Mouse (Mus musculus) adrenal gland, postnatal 0 days (tissue): ENCODE results near the gene Uckl1. TPM values are rescaled to one million over a fixed set of nuclear protein-coding genes. Genes with fewer than 3 reads are reported as not detected.

ENCODE experiments used
- microRNA-seq: library from miRNA; unstranded; fragments of <30 nt; microRNA quantifications from one replicate; pipeline ENCODE4, GENCODE M21; 2016; ENCODE audit warnings: borderline replicate concordance; ENCODE audit not compliant: insufficient number of aligned reads
- polyA plus RNA-seq: library from polyadenylated mRNA; unstranded; fragments of >200 nt; fragmentation: Nextera tagmentation; extraction: Ambion mirVana; gene quantifications from 2 replicates; pipeline ENCODE4 v1.2.1, GENCODE M21; 2015

The Uckl1 gene
- polyA plus RNA-seq, result 42.5 and 70.6 TPM in 2 replicates

GRCm38 (mm10) chr2:181584411-181584942, at the start of gene Uckl1:
Gene Uckl1 (minus strand): TSS chr2:181584892.

GRCm38 (mm10) chr2:181598454-181599351, 14.0 kb upstream of the Uckl1 start, which contains the start of gene Samd10:
Gene Samd10 (minus strand): TSS chr2:181599212.

GRCm38 (mm10) chr2:181592231-181593041, 7.7 kb upstream of the Uckl1 start, which contains the start of gene Zfp512b:
Gene Zfp512b (minus strand): TSS chr2:181592803.

DNA sequence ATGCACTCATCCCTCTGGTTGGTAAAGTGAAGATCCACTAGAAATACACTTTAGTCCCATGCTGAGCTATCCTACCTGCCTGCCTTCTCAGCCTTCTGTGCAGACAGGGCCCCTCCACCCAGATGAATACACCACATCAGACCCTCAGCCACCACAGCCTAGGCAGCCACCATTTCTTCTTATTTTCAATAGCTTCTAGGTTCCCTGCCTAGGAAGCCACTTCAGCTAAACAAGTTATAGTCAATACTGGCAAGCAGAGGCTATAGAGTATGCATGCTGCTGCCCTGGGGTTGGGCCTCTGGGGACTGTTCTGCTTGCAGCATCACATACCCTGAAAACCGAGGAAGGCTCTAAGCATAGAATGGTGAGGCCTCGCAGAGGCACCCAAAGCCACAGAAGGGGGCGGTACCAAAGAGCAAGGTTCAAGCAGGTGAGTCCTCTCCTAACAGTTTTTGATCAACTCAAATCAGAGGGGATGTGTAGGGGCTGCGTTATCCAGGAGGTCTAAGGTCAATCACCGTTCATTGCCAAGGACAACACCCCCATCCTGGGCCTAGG, 6.9 kb upstream of the Uckl1 start, which contains the start of gene Prpf6:
Gene Prpf6, plus strand, starts transcription at position 341 of the 558 bp plus-strand sequence.

GRCm38 (mm10) chr2:181520118-181520935, 64.4 kb downstream of the Uckl1 start, which contains the start of gene Dnajc5:
Gene Dnajc5 (plus strand): TSS chr2:181520485.

Small RNA genes within 50 kb of the gene (microRNA-seq; reads per million reads assigned to microRNA genes)
- gene Mir7006, result not detected

Other genes with a start within 250 kb of the Uckl1 start
- gene Zgpat, start 220.0 kb downstream of the Uckl1 start, polyA plus RNA-seq, result 16.2 and 28.2 TPM in 2 replicates
- 31.9 and 39.6 TPM in 2 replicates for gene Arfrp1, start 219.5 kb downstream of the Uckl1 start, polyA plus RNA-seq
- gene Lime1, start 204.8 kb downstream of the Uckl1 start, polyA plus RNA-seq, result 9.4 and 10.7 TPM in 2 replicates
- 12.8 and 16.5 TPM in 2 replicates for gene Zbtb46, start 125.5 kb downstream of the Uckl1 start, polyA plus RNA-seq
- gene Abhd16b, start 91.7 kb downstream of the Uckl1 start, polyA plus RNA-seq, result 0.26 TPM in 1 of 2 replicates, not detected in the other
- 209 and 229 TPM in 2 replicates for gene Tpd52l2, start 87.8 kb downstream of the Uckl1 start, polyA plus RNA-seq
- 47.4 and 56.3 TPM in 2 replicates for gene Dnajc5, start 64.4 kb downstream of the Uckl1 start, polyA plus RNA-seq
- 29.2 and 43.1 TPM in 2 replicates for gene Prpf6, start 7.0 kb upstream of the Uckl1 start, polyA plus RNA-seq
- gene Zfp512b, start 7.9 kb upstream of the Uckl1 start, polyA plus RNA-seq, result 29.7 and 35.5 TPM in 2 replicates
- 21.4 and 21.8 TPM in 2 replicates for gene Samd10, start 14.3 kb upstream of the Uckl1 start, polyA plus RNA-seq
- 0.37 TPM in 1 of 2 replicates, not detected in the other for gene Gm29797, start 72.1 kb upstream of the Uckl1 start, polyA plus RNA-seq
- 18.4 and 38.6 TPM in 2 replicates for gene Sox18, start 86.7 kb upstream of the Uckl1 start, polyA plus RNA-seq
- 15.1 and 18.1 TPM in 2 replicates for gene Tcea2, start 95.4 kb upstream of the Uckl1 start, polyA plus RNA-seq
- gene Rgs19, start 109.1 kb upstream of the Uckl1 start, polyA plus RNA-seq, result 23.9 and 30.7 TPM in 2 replicates
- gene Lkaaear1, start 113.5 kb upstream of the Uckl1 start, polyA plus RNA-seq, result not detected in 2 replicates
- gene Oprl1, start 130.1 kb upstream of the Uckl1 start, polyA plus RNA-seq, result 3.3 and 9.9 TPM in 2 replicates
- 3.6 and 4.9 TPM in 2 replicates for gene Myt1, start 178.4 kb upstream of the Uckl1 start, polyA plus RNA-seq